Mouse (Mus musculus): ENCODE data around the gene Dtnbp1.
A peak's percentile ranks its signal among the peaks of the same experiment; 100 is the strongest.

The Dtnbp1 gene

DNA sequence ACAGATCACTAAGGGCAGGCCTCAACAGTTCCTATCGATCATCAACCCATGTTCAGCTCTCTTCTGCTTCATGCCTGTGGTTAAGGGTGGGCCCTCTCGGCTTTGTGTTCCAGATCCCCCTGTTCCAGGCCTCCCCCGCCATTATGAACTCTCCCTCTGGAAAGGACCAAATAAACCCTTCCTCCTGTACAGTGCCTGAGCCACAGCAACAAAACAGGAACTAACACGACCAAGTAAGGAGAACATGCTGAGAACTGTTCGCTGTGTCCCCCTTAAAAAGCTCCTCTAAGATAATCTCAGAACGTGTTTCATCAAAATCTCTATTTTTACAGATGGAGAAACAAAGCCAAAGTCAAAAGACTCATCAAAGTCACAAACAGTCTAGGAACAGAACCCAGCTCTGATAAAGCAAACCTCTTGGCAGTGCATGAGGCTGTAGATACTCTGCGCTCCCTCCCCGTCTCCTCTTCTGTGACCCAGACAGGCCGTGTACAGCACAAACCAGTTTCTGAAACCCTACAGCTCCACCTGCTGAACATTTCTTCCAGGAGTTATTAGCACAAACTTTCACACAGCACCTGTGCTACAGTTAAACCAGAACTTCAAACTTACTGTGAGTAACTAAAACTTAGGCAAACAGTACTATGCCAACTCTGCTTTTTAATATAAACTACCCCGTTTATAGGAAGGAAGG is 49.4 kb downstream of the Dtnbp1 start:
- no peak for DNase-seq (ENCODE audit: inconsistent age in 2 of 2, low spot score in 1 of 2)

DNA sequence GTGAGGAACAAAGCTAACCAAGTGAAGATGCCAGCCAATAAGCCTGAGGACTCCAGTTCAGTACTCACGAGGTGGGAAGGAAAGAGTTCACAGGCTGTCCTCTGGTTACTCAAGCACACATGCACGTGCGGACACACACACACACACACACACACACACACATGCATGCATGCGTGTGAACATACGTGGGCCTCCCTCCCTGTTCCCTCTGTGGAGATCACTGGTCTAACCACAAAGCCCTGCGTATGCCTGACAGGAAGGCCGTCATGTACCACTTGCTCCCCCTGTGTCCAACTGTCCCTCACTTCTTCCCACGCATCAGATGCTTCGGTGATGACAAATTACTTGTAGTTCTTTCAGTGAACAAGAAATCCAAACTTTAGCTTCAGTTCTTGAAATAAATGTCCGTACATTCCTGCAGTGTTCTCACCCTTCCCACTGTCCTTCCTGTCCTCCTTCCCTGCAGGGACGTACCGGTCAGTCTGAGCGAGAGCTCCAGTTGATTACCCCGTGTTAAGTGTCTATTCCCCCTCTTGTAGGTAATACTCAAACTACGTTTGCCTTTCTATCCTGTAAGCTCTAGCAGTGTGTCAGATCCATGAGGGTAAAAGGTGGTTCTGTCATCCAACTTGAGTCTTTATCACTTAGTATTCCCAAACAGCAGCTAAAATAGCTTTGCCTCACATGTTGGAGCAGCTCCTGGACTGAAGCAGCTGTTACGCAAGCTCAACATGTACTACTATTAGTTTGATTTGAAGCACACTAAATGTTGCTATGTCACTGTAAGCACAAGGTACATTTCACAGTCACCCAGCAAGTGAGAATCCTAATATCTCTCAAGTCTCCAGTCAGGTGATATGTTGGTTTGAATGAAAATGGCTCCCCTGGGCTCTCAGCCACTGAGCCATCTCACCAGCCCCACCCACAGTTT is 53.4 kb downstream of the Dtnbp1 start:
- no peak for DNase-seq (ENCODE audit: inconsistent age in 2 of 2, low spot score in 1 of 2)

DNA sequence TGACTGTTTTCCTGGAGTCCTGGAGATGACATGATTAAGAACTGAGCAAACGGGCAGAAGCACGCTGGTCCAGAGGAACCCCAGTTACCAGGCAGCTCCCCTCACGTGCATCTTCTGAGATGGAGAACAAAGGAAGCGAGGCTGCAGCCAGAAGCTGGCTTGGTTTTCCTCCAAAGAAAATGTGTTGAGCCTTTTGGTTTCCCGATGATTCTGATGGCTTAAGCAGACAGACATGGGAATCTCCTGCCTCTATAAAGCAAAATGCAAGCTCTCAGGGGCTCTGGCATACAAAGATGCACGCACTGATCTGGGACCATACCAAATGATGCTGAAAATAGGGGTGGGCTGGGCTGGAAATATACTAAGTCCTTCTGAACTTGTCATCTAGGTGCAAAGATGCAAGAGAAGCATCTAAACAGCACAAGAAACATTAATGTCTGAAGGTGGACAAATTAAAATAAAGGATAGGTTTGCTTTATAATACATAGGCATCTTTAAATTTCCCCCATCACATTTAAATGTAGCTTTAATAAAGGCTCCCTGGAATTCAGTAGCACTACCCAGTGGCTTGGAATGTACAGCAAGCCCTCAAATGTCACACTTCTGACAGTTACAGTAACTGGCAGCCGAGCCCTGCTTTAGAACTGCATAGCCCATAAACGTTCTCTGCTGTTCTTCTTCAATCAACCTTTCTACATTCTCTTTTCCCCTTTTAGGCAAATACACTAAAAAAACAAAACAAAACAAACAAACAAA is 54.9 kb downstream of the Dtnbp1 start:
- DNase-seq (ENCODE audit: inconsistent age in 2 of 2, low spot score in 1 of 2), result no peak

DNA sequence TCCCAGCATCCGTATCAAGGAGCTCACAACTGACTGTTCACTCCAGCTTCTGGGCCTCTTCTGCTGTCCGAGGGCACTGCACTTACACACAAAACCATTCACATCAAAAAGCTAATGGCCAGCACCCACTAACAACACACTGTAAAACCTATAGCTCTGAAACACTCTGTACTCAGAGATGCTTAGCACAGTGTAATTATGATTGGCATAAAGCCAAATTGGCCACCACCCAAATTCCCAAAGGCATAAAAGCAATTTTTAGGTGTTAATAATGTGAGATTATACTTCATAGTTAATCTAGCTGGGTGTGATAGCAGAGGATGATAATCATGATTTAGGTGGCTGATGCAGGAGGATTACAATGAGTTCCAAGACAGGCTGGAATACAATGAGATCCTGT is 58.3 kb downstream of the Dtnbp1 start:
- no peak for DNase-seq (ENCODE audit: inconsistent age in 2 of 2, low spot score in 1 of 2)

DNA sequence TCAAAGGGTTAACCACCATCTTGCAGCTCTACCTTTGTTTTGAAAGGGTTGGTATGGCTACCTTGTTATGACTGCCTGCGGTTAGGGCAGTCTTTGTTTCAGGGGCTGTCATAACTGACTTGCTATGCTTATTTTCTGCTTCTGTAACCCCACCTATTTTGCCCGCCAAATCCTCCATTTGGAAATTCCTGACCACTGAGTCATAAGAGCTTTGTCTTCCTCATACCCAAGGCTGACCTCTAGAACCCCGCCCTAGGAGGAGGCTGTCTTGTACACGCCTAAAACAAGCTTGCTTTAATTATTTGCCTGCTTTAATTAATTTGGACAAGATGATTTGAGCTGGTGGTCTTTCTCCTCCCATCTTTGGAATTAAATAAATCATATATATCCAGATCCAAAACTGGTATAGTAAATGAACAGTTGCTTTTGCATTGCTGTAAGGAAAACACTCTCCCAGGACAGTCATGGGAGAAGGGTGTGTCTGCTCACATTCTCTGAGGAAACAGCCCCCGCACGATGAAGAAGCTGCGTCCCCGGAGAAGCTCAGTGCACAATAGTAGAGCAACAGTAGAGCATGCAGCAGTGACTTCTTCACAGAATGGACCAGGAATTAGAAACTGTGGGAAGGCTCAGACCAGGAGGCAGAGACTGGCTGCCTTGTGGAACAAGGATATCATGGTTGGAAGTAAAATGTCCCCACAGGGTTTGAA is 62.5 kb downstream of the Dtnbp1 start:
- no peak for DNase-seq (ENCODE audit: inconsistent age in 2 of 2, low spot score in 1 of 2)

DNA sequence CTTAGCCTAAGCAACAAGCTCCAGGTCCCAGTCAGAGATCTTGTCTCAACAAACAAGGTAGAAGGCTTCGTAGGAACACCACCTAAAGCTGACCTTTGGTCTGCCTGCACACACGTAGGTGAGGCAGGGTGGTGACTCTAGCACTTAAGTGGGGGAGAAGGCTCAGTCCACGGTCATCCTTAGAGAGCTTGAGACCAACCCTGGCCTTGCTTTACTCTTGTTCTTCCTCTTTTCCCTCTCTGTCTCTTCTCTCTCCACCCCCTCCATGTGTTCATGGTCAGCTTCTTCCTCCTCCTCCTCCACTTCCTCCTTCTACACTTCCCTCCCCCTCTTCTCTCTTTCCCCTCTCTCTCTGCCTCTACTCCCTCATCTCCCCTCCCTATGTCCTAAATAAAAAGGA is 64.3 kb downstream of the Dtnbp1 start:
- DNase-seq (ENCODE audit: inconsistent age in 2 of 2, low spot score in 1 of 2), result no peak

DNA sequence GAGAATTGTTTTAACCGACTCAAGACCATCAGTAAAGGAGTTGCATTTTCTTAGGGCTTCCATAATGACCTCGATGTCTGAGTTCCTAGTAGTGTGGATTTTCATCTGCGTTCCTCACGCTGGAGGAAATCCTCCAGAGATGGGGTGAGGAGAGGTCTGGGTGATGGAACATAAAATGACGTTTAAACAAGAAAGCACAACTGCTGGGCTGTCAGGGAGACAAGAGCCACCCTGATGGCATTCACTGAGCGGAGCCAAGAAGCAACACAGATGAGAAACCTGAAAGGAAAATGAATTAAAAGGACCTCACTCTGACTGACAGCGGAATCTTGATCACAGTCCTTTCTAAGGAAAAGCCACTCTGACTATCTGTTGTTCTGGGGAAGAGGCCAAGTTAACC is 68.4 kb downstream of the Dtnbp1 start:
- DNase-seq (ENCODE audit: inconsistent age in 2 of 2, low spot score in 1 of 2), result no peak

DNA sequence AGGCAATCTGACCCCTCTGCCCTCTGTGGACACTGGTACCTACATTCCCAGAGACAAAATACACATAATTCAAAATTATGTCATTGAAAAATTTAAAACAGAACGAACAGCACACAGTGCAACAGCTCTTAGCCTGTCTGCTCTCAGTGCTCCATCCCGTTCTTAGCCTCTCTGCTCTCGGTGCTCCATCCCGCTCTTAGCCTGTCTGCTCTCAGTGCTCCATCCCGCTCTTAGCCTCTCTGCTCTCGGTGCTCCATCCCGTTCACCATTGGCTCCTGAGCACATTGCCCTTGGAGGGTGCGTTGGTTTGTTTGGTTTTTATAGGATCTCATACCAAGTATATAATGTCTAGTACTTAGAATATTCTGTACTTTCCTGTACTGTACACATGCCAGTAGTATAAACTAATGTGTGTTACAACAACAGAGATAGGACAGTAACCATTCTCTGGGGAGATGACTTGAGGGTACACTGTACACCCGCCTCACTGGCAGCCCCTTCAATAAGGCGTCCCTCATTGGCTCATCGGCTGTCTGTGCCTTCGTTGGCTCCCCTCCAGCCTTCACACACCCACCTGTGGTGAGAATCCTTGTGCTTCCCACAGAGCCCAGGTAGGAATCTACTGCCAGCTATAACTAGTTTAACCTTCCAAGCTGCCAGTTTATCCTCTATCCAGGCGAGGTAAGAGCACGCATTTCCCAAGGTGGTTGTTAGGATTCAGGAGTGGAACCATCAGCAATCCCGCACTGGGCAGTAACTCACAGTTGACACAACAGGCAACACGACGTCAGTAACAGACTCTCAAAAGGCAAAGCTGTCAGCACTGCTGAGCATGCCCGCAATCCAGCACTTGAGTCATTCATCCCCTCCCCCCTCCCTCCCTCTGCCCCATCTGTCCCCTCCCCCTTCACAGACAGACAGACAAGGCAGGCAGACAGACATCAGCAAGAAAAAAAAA is 69.4 kb downstream of the Dtnbp1 start:
- no peak for DNase-seq (ENCODE audit: inconsistent age in 2 of 2, low spot score in 1 of 2)

DNA sequence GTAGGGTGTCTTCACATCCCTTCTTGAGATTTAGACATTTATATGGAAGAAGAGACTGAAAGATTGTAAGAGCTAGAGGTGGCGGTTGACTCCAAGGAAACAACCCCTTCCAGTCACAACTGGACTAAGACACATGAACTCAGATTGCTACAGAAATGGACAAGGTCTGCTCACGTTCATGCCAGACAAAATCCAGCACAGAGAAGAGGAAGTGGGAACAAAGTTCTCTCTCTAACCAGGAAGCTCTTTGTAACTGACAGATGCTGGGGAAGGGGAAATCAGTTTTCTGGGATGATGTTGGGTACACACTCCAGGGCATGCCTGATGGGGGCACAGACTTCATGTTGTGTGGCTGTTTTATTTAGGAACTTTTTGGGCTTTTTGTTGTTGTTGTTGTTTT is 75.6 kb downstream of the Dtnbp1 start:
- DNase-seq (ENCODE audit: inconsistent age in 2 of 2, low spot score in 1 of 2), result no peak

DNA sequence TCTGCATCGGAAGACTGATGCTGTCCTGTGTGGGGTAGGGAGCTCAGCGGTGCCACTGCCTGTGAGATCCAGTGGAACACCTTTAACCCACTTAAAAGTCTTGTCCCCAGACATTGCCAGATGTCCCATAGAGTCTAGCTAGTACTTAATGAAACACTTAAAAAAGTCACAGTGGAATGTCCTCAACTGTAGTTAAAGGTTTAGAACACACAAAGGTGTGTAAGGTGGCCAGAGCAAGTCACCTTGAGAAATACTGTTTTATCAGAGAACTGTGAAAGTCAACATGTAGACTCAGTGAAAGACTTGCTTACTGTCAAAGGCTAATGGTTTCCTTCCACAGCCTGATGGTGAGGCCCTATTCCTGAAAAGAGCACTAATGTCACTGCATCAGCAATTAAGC is 76.8 kb downstream of the Dtnbp1 start:
- no peak for DNase-seq (ENCODE audit: inconsistent age in 2 of 2, low spot score in 1 of 2)

DNA sequence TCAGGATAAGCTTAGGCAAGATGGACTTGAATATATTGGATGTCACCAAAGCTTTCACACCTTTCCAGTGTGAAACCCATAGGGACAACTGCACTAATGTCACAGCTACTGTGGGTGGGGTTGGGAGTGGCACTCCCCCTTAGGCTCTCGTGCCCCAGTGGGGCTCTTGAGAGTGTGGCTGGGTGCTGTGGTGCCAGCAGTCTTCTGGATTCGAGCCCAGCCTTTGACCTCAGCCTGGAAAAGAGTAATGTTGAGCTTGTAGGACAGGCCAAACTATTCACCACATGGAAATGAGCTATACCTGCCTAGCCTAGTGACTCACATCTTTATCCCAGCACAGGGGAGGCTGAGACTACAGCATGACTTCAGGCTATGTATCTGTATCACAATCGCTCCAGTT is 77.9 kb downstream of the Dtnbp1 start:
- peak in 1 of 2 experiments; percentile 63 for DNase-seq (ENCODE audit: inconsistent age in 2 of 2, low spot score in 1 of 2)

DNA sequence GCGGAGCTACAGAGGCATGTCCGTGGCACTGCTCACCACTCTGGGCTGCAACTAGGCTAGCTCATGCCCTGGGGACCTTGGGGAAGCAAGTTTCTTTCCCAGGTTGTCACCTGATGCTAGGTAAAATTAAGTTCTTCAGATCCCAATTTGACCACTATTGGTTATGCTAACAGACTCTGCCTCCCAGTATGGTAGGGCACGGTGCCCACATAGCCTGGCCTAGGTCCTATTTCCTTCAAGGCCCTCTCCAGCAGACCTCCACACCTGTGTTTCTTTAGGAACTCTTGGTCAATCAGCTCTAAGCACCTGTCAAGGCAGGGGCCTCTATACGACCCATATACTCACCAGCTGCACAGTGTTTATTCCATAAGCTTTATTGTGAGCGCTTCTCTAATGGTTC is 80.2 kb downstream of the Dtnbp1 start:
- DNase-seq (ENCODE audit: inconsistent age in 2 of 2, low spot score in 1 of 2), result no peak

DNA sequence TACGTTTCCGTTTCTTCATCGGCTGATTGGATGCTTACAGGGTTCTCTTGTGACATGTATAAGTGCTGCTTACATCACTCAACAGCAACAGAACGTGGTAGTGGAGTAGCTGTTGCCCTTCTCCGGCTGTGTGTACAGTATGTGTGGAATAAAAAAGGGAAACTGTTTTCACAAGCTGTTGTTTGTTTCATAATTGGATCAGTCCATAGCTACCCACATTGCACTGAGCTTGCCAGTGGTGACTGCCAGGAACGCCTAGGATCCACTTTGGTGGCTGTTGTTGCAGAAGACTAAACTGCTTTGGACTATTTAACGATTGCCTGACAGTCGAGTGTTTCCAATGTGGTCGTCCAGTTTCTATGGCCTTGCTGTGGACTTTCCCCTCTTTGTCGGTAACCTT is 80.9 kb downstream of the Dtnbp1 start:
- DNase-seq (ENCODE audit: inconsistent age in 2 of 2, low spot score in 1 of 2), result no peak

DNA sequence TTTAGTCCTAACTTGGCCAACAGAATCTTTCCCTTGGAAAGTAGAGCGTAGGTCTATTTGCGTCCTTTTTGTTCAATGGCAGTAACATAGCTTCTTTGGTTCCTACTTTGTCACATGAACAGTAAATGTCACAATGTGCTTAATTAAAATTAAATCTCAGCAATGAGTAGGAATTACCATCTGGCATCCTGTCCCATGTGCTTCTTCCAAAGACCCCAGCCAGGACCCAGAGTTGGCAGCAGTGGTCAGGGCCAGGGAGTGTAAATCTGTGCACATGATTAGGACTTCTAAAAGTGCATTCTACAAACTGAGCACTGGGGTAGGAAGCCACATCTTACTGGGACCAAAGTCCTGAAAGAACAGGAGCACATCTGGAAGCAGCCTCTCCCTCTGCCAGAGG is 83.7 kb downstream of the Dtnbp1 start:
- DNase-seq (ENCODE audit: inconsistent age in 2 of 2, low spot score in 1 of 2), result no peak

DNA sequence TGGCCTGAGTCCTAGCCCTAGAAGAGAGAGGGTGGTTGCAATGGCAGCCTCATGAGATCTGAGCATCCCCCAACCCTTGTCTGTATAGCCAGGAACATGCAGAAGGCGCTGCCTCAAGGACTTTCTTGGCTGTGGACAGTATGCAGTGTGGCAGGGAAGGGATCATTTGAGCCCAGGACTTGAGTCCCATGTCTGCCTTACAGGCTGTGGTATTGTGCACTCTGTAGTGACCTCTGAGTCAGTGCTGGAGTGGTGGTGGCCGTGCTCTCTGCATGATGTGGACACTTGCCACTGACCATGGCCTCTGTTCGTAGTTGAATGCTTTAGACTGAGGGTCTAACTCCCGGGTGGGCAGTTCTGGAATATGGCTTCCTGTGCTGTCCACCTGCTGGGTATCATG is 84.7 kb downstream of the Dtnbp1 start:
- no peak for DNase-seq (ENCODE audit: inconsistent age in 2 of 2, low spot score in 1 of 2)

DNA sequence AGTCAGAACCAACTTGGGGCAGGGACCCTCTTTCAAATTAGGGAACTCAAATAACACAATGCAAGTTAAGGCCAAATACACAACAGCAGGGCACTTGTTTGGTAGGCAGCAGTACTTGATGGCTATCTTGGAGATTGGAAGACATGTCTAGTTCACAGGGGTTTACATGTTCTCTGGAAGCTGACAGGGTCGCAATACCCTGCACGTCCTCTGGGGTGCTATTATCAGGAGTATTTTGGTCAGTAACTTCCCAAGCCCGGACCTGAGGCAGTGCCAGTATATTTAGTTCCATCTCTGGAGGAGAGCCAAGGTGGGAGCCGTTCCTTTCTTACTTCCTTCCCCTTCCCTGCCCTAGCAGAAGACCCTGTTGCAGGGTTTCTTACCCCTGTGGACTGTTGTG is 86.0 kb downstream of the Dtnbp1 start:
- peak in 1 of 2 experiments; percentile 42 for DNase-seq (ENCODE audit: inconsistent age in 2 of 2, low spot score in 1 of 2)

DNA sequence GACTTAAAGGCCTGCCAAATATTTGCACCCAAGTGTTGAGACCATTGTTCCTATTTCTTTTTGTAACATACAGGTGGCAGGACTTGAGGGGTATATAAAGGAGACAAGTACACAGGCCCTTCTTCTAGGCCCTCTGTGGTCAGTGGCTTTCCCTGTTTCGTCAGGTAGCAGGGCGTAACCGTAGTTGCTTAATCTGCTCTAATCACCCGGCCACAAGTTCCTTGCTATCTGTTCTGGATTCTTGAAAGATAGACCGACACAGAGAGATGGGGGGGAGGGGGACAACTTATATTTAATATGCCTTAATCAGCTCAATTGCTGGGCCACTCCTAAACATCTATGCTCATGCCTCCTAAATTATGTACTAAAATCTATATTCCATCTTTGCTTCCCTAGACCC is 86.6 kb downstream of the Dtnbp1 start:
- no peak for DNase-seq (ENCODE audit: inconsistent age in 2 of 2, low spot score in 1 of 2)

DNA sequence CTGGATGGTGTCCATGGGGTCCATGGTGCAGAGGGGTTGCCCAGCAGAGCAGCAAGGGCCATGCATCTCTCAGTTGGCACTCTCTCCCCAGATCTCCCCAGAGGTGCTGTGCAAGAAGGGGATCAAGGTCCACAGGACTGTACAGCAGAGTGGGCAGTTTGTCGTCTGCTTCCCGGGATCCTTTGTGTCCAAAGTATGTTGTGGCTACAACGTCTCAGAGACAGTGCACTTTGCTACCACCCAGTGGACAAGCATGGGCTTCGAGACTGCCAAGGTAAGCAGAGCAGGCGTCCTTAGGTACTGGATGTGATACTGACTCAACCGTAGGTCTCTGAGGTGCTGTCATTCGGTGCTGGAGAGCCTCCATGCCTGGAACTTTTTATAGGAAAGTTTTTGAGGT is 88.4 kb downstream of the Dtnbp1 start:
- DNase-seq (ENCODE audit: inconsistent age in 2 of 2, low spot score in 1 of 2), result no peak

DNA sequence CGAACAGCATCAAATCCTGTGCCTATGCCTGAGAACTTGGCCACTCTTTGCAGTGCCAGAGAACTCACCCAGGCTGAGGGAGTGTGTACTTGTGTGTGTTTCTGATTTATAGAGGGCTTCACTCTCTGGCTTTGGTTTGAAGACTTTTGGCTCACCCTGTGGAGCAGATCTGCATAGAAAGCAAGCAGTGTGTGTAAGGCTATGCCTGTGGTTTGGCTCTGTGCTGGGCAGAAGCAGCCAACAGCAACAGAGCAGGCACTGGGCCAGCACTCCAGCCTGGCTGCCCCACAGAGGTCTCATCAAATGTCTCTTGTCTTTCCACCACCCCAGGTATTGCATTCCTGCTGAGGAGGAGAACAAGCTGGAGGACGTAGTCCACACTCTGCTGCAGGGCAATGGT is 89.1 kb downstream of the Dtnbp1 start:
- DNase-seq (ENCODE audit: inconsistent age in 2 of 2, low spot score in 1 of 2), result peak; percentile 15 to 53

DNA sequence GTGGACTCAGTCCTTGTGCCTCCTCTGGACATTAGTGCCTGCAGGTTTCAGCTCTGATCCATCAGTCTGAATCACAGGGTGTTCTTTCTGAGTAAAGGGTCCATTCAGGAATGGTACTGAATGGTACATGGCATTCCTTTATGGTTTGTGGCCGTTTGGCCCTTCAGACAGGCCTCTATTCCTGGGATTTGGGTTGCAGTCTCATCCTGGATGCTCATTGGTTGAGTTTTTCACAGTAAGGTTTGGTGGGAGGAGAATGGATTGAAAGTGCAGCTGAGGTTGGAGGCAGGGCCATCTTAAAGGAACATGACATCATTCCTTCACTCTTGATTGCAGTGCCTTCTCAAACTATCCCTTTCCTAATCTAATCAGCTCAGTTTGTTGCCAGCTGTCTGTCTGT is 93.2 kb downstream of the Dtnbp1 start:
- DNase-seq (ENCODE audit: inconsistent age in 2 of 2, low spot score in 1 of 2), result no peak
